Mouse (Mus musculus) thymus, adult 2 months (tissue): Measurements from ENCODE around the gene 1700020L24Rik. TPM values are rescaled to one million over a fixed set of nuclear protein-coding genes. Genes with fewer than 3 reads are reported as not detected.
A peak's percentile ranks its signal among the peaks of the same experiment; 100 is the strongest.

Experiments
- DNase-seq: peaks from one replicate; pipeline ENCODE4 v3.0.0; 2021
- H3K27ac ChIP-seq: fragments of 200-500 bp; 2 replicates; pipeline ENCODE4 v1.5.1; 2012; ENCODE audit warnings: low read length, control low read depth; ENCODE audit not compliant: control insufficient read depth, insufficient read depth
- H3K27me3 ChIP-seq: fragments of 200-500 bp; 2 replicates; pipeline ENCODE4 v1.6.1; 2012; ENCODE audit warnings: mild to moderate bottlenecking, low read length, moderate library complexity, mixed read lengths; ENCODE audit not compliant: control insufficient read depth, insufficient read depth
- H3K36me3 ChIP-seq: fragments of 200-500 bp; 2 replicates; pipeline ENCODE4 v1.6.1; 2012; ENCODE audit warnings: mild to moderate bottlenecking, low read length, moderate library complexity; ENCODE audit not compliant: control insufficient read depth, insufficient read depth
- H3K4me1 ChIP-seq: fragments of 200-500 bp; replicated peaks from 2 replicates; pipeline ENCODE4 v1.6.1; 2012; ENCODE audit warnings: low read length; ENCODE audit not compliant: control insufficient read depth, insufficient read depth
- H3K4me3 ChIP-seq: fragments of 200-500 bp; 2 replicates; pipeline ENCODE4 v1.5.1; 2012; ENCODE audit warnings: mild to moderate bottlenecking, low read length, control low read depth, moderate library complexity; ENCODE audit not compliant: control insufficient read depth, insufficient read depth
- CTCF ChIP-seq: fragments of 200-500 bp; IDR thresholded peaks from 2 replicates; pipeline ENCODE4 v1.5.1; 2012; ENCODE audit warnings: mild to moderate bottlenecking, control low read depth, low read length, moderate library complexity, borderline replicate concordance; ENCODE audit not compliant: control insufficient read depth, poor library complexity, insufficient read depth; ENCODE audit errors: extremely low read depth
- POLR2A ChIP-seq: fragments of 200-500 bp; IDR thresholded peaks from 2 replicates; pipeline ENCODE4 v1.6.1; 2012; ENCODE audit warnings: mild to moderate bottlenecking, low read length, control low read depth, moderate library complexity; ENCODE audit not compliant: control insufficient read depth, poor library complexity, insufficient read depth; ENCODE audit errors: extremely low read depth
- WGBS: fragments of 180-500 bp; shearing (Covaris S2); methylation state at CpG from one replicate; pipeline ENCODE4 v1.1.7; 2018; 5-methylcytosine and 5-hydroxymethylcytosine counted together
- polyA plus RNA-seq: library from polyadenylated mRNA; depleted of rRNA; stranded (reverse); fragments of >200 nt; gene quantifications from 2 replicates; pipeline ENCODE4 v1.2.3, GENCODE M21; 2012

The 1700020L24Rik gene
- polyA plus RNA-seq, 1 experiment = 1.9 TPM

DNA sequence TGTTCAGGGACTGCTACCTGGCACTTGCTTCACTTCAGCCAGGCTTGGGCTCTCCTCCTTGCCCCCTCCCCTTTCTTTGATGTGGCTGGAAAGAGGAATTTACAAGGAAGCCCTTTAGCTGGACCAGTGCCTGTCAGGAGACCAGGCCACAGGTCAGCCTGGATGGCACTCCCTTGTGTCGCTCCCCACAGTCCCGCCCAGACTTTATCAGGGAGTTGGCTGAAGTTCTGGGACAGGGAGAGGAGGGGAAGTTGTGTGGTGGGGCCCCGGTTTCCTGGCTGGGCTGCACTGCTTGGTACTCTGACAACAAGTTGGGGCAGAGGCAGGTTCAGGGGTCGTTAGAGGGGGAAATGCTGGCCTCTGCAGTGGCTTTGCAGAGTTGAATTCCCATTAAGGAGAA is 17.1 kb downstream of the 1700020L24Rik start:
- Histone ChIP-seq H3K36me3 (no peaks in the 10 kb centered on the region), H3K27me3 (no peaks in the 10 kb centered on the region), H3K4me3 (no peak overlapping the region), H3K27ac (no peak overlapping the region), H3K4me1 (0 out of 2 replicates have a peak, but pooled peaks cover 2% of the 10 kb centered on the region)
- TF ChIP-seq POLR2A (no peak), CTCF (no peak)
- 10% methylated on average over 4 of the region's 4 CpGs for WGBS
- DNase-seq = no peak

DNA sequence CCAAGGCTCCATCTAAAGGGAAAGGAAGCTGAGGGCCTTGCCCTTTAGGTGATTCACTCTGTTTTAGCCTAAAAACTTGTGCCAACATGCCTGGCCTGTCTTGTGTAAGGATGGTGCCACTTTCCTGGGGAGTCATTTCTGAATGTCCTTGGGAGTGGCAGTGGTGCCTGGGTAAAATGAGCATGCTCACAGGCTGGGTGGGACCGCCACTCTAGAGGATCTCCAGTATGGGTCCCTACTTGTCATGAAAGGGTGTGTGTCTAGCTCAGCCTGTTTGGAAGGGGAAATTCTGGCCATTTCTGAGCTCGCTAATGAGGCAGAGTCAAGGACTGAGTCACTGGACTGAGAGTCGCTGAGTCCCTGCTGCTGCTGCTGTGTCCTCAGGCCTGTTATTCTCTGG is 18.1 kb downstream of the 1700020L24Rik start:
- Histone ChIP-seq H3K27ac (no peak overlapping the region), H3K27me3 (no peaks in the 10 kb centered on the region), H3K4me1 (0 out of 2 replicates have a peak, but pooled peaks cover 2% of the 10 kb centered on the region), H3K4me3 (no peak overlapping the region), H3K36me3 (no peaks in the 10 kb centered on the region)
- DNase-seq = no peak
- WGBS = 79% methylated on average over 3 of the region's 3 CpGs
- no peak for TF ChIP-seq POLR2A
- TF ChIP-seq CTCF = no peak

DNA sequence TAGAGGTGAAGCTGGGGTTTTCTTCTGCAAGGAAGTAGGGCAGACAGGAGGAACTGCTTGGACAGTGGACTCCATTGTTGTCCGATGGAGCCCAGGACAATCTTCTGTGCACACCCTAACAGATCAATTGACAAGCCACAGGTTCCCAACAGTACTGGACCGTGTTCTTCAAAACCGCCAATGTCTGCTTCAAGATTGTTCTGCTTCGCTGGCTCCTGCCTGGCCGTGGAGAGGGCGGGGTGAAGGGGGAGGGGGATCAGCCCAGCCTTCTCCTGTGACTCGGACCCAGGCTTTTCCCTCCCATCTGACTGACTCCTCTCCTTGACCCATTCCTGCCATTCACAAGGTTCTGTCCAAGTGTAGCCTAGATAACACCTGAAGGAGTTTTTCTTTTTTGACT is 19.8 kb downstream of the 1700020L24Rik start:
- DNase-seq = no peak
- Histone ChIP-seq H3K4me3 (no peak overlapping the region), H3K27ac (no peak overlapping the region), H3K4me1 (0 out of 2 replicates have a peak, but pooled peaks cover 2% of the 10 kb centered on the region), H3K36me3 (no peaks in the 10 kb centered on the region), H3K27me3 (peaks cover 3% of the 10 kb centered on the region; the same call in 1 of the 2 replicates)
- 94% methylated on average over 7 of the region's 7 CpGs for WGBS
- TF ChIP-seq CTCF = no peak
- TF ChIP-seq POLR2A = no peak

DNA sequence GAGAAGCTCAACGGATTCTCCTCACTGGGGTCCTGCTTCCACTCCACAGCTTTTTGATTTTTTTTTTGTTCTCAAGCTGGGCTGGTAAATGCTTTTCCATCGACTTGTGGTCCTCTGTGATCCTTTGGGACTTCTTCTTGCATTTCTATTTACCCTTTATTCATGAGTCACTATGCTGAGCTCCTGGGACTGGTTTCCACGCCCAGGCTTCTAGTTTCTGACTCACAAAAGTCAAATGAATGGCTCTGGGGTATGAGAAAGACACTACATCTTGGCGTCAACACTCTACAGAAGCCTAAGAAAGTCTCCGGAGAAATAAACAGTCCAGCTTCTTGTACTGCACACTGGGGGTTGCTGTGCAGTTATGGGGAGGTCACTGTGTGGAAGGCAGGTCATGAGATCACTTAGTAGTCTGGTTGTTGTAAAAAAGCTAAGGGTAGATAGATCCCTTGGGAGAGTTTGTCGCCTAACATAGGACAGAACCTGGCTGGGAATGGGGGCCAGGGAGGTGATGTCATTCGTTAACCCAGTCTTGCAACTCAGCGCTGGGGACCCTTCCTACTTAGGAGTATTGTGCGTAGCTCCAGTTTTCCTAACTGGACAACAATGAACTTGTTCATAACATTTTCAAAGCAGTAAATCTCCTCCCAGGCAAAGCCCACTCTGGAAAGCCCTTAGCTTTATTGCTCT is 20.6 kb downstream of the 1700020L24Rik start:
- TF ChIP-seq POLR2A (no peak), CTCF (no peak)
- Histone ChIP-seq H3K27me3 (peaks cover 10% of the 10 kb centered on the region; the same call in 1 of the 2 replicates), H3K36me3 (no peaks in the 10 kb centered on the region), H3K4me1 (peaks cover 7% of the 10 kb centered on the region), H3K4me3 (no peak overlapping the region), H3K27ac (no peak overlapping the region)
- no peak for DNase-seq
- WGBS = 92% methylated on average over 9 of the region's 9 CpGs

DNA sequence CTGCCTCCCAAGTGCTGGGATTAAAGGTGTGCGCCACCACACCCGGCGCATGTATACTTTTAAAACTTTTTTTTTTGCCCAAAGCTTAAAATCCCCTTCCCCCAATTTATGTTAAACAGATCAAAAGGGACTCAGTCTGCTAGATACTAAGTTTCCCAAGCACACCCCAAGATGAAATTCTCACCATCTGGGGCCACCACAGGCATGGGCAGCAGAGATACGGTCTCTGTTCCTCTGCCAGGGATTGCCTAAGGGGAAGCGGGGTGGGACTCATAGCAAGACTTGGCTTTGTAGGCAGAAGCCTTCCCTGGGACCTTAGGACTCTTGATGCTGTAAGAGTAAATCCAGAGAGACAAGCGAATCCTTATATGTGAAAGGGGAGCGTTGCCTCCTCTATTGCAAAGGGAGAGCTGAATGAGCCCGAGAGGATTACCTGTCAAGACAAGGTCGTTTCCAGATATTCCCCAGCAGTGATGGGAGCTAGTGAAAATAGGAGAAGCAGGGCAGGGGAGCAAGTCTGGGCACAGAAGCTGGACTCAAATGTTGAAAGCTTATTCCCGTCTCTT is 24.1 kb downstream of the 1700020L24Rik start:
- no peak overlapping the region for H3K4me3 ChIP-seq
- no peaks in the 10 kb centered on the region for H3K36me3 ChIP-seq
- H3K27ac ChIP-seq = no peak overlapping the region
- WGBS = 84% methylated on average over 10 of the region's 10 CpGs
- TF ChIP-seq CTCF = no peak
- no peak for TF ChIP-seq POLR2A
- DNase-seq = no peak
- H3K27me3 ChIP-seq = peaks cover 13% of the 10 kb centered on the region; the same call in 1 of the 2 replicates
- peaks cover 5% of the 10 kb centered on the region for H3K4me1 ChIP-seq

DNA sequence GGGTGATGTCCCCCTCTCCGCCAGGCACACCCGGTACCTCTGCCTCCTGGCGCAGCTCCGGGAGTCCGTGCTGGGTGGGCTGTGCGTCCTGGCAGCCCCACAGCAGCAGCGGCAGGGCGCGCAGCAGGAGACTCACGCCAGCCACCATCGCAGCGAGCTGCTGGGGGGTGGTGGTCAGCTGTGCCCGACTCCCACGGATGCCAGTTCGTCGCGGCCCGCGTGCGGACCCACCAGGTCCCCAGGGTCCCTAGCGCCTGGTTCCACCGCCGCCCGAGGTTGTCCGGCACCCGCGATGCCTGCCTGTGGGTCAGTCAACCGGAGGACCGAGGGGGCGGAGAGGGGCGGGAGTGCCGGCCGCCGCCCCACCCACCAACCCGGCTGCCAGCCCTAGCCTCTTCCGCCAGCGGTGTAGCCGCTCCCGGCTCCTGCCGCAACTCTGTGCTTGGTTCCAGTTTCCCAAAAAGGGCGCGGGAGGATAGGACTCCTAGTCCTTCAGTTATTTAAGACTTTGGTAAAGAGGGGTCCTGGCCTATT is 25.3 kb downstream of the 1700020L24Rik start, which contains the start of gene Mmp28:
Gene Mmp28 (minus strand): TSS at position 361 of the 534 bp plus-strand sequence.
- TF ChIP-seq POLR2A = no peak
- TF ChIP-seq CTCF = no peak
- peaks cover 5% of the 10 kb centered on the region for H3K4me1 ChIP-seq
- no peak within 1 kb of the TSS for H3K27ac ChIP-seq
- peak within 1 kb of the TSS; percentile 37 for H3K4me3 ChIP-seq
- no peak for DNase-seq
- WGBS = under 1% methylated on average over 42 of the region's 42 CpGs
- no peaks in the 10 kb centered on the region for H3K36me3 ChIP-seq
- H3K27me3 ChIP-seq = peaks cover 13% of the 10 kb centered on the region; the same call in 1 of the 2 replicates

DNA sequence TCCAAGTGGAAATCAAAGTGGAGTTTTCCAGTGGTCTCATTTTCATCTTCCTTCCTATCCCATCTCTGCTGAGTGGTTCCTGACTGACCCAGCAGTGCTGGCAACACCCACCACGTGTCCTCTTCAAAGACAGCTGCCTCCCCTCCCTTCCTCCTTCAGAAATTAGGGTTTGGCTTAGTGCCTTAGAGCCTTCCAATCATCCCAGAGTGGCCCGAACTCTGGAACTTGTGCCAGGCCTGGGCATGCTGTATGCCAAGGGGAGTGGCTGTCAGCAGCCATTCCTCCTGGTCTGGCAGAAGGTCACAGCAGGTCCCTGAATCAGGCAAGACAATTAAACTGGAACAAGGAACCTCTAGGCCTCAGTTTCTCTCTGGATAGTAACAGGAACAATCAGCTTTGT is 28.5 kb downstream of the 1700020L24Rik start:
- no peak for DNase-seq
- peaks cover 5% of the 10 kb centered on the region for H3K4me1 ChIP-seq
- WGBS = 60% methylated on average over 2 of the region's 2 CpGs
- H3K4me3 ChIP-seq = no peak overlapping the region
- TF ChIP-seq CTCF = no peak
- TF ChIP-seq POLR2A = no peak
- peaks cover 13% of the 10 kb centered on the region; the same call in 1 of the 2 replicates for H3K27me3 ChIP-seq
- H3K36me3 ChIP-seq = no peaks in the 10 kb centered on the region
- no peak overlapping the region for H3K27ac ChIP-seq
